Mouse (Mus musculus): ENCODE measurements around the gene Arf3.

DNA sequence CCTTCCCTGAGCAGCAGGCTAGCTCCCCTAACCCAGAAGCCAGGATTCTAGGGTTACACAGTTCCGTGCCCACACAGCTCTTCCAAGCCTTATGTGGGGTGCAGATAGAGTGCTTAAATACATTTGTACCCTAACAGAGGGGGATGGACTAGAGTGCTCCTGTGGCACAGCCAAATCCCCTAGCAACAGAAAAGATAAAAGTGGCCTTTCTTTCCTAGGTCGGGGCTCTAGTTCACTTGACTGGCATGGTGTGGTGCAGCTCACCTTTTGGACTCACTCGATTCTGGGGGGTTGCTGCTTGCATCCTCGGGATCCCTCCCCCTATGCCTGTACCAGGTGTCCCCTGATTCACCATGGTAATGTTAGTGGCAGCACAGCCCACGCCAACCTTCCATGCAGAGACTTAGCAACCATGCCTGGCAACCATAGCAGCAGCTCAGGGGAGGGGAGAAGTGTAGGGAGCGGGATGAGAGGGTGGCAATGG, 45.7 kb upstream of the Arf3 start:
- TF ChIP-seq CTCF (IDR thresholded peaks at IDR 0.05; ENCODE audit: borderline replicate concordance, control insufficient read depth, extremely low read depth, insufficient read depth, low read length, poor library complexity), result no peak
- no peak for TF ChIP-seq POLR2A (IDR thresholded peaks at IDR 0.05; ENCODE audit: control insufficient read depth, extremely low read depth, insufficient read depth, low read length, poor library complexity)
